Mouse (Mus musculus) heart, embryonic 13.5 days (tissue): ENCODE measurements at regions not wholly inside any gene's neighbourhood (a gene's known extent, or its start where the extent isn't known, plus 50 kb on each side); places are given as distances from the start of the nearest gene placed in this dataset.

Experiments used
- ATAC-seq: fragments of 200-750 bp; cut with Nextera tagmentation; 2 replicates; pipeline ENCODE4 v1.8.0; 2017; ENCODE audit warnings: moderate TSS enrichment; ENCODE audit not compliant: insufficient number of reproducible peaks, low FRiP score, low TSS enrichment; ENCODE audit errors: extremely low read depth
- H3K27ac ChIP-seq: fragments of 300-500 bp; sonication (generic); replicated peaks from 2 replicates; pipeline ENCODE4 v1.5.1; 2015; ENCODE audit warnings: moderate library complexity, mild to moderate bottlenecking, inconsistent platforms
- H3K27me3 ChIP-seq: fragments of 300-500 bp; sonication (generic); replicated peaks from 2 replicates; pipeline ENCODE4 v1.6.1; 2015; ENCODE audit warnings: mild to moderate bottlenecking, inconsistent platforms
- H3K36me3 ChIP-seq: fragments of 300-500 bp; sonication (generic); 2 replicates; pipeline ENCODE4 v1.6.1; 2015; ENCODE audit warnings: mild to moderate bottlenecking, inconsistent platforms
- H3K4me1 ChIP-seq: fragments of 300-500 bp; sonication (generic); 2 replicates; pipeline ENCODE4 v1.6.1; 2015; ENCODE audit warnings: inconsistent platforms
- H3K4me2 ChIP-seq: fragments of 300-500 bp; sonication (generic); 2 replicates; pipeline ENCODE4 v1.6.1; 2015; ENCODE audit warnings: inconsistent platforms, mild to moderate bottlenecking, moderate library complexity
- H3K4me3 ChIP-seq: fragments of 300-500 bp; sonication (generic); 2 replicates; pipeline ENCODE4 v1.5.1; 2015; ENCODE audit warnings: moderate library complexity, mild to moderate bottlenecking, inconsistent platforms
- H3K9ac ChIP-seq: fragments of 300-500 bp; sonication (generic); 2 replicates; pipeline ENCODE4 v1.6.1; 2015; ENCODE audit warnings: inconsistent platforms, mild to moderate bottlenecking, moderate library complexity
- H3K9me3 ChIP-seq: fragments of 300-500 bp; sonication (generic); 2 replicates; pipeline ENCODE4 v1.6.1; 2016; ENCODE audit warnings: inconsistent platforms
- WGBS: fragments of 180-500 bp; shearing (Covaris S2); methylation state at CpG from one replicate; pipeline ENCODE4 v1.1.7; 2015; ENCODE audit warnings: mixed read lengths; 5-methylcytosine and 5-hydroxymethylcytosine counted together

DNA sequence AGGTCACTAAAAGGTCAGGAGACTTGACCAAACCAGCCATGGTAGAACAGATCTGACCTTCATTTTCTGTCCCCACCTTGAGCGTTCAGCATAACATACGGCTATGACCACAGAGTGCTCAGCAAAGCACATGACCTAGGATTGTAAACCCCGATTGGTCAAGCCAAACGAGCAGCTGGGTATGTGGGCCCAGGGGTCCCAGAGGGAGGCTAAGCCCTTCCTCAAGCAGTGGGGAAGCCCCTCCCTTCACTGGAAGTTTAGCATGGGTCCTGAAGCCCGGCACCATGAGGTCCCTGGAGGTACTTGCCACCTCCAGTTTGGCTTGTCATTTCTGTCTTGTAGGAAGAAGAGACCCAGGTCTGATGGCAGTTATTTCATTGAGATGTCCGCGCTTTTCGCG lies 149.8 kb downstream of the Cct6b start:
- H3K4me1 ChIP-seq = no peaks in the 10 kb centered on the region
- H3K4me3 ChIP-seq = no peak overlapping the region
- H3K9ac ChIP-seq = no peak overlapping the region
- ATAC-seq = no peak
- no peaks in the 10 kb centered on the region for H3K9me3 ChIP-seq
- peaks cover 42% of the 10 kb centered on the region for H3K27me3 ChIP-seq
- H3K4me2 ChIP-seq = no peak overlapping the region
- no peak overlapping the region for H3K27ac ChIP-seq
- H3K36me3 ChIP-seq = no peaks in the 10 kb centered on the region
- WGBS = 82% methylated on average over 9 of the region's 9 CpGs

DNA sequence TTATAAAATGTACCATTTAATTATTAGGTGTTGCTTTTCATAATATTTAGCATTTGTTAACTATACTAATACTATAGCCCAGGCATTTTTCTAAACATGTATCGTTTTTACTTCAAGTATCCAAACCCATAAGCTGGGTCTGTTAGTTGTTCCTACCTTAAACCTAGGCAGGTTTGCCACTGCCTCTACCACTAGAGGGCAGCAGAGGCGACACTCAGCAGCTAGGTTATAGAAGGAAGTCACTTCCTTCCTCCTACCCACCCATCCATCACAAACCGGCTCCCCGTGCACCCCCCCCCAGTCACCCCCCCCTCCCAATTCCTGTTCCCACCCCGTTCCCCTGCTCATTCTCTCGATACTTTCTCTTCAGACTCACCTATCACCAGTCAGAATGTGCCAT lies 150.6 kb downstream of the Cct6b start:
- Histone ChIP-seq H3K27ac (no peak overlapping the region), H3K4me1 (no peaks in the 10 kb centered on the region), H3K36me3 (no peaks in the 10 kb centered on the region), H3K27me3 (peaks cover 35% of the 10 kb centered on the region), H3K4me2 (no peak overlapping the region), H3K4me3 (no peak overlapping the region), H3K9me3 (no peaks in the 10 kb centered on the region), H3K9ac (no peak overlapping the region)
- no peak for ATAC-seq
- WGBS = 11% methylated on average over 6 of the region's 6 CpGs

DNA sequence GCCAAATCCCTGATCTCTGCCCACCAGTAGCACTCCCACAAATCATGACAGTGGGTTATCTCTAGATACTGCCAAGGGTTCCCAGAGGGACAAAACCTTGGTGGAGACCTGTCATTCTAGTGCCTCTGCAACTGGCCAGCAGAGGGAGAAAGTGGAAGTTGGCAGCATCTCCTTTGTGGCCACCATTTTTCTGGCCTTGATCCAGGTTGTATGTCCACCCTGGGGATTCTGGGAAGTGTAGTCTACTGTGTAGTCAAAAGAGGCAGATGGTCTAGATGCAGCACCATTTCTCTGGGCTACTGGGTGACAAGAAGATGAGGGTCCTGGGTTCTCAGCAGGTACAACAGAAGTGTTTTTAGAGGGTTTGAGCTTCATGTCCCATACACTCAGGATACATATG lies 152.1 kb downstream of the Cct6b start:
- Histone ChIP-seq H3K36me3 (no peaks in the 10 kb centered on the region), H3K4me1 (no peaks in the 10 kb centered on the region), H3K4me2 (no peak overlapping the region), H3K9ac (no peak overlapping the region), H3K4me3 (no peak overlapping the region), H3K27ac (no peak overlapping the region), H3K9me3 (no peaks in the 10 kb centered on the region), H3K27me3 (peaks cover 22% of the 10 kb centered on the region)
- ATAC-seq = no peak

- Histone ChIP-seq H3K36me3 (no peaks in the 10 kb centered on the region), H3K4me2 (no peak overlapping the region), H3K9me3 (no peaks in the 10 kb centered on the region), H3K27me3 (peaks cover 13% of the 10 kb centered on the region; the same call in 1 of the 2 replicates), H3K27ac (no peak overlapping the region), H3K4me1 (0 out of 2 replicates have a peak, but pooled peaks cover 7% of the 10 kb centered on the region), H3K4me3 (no peak overlapping the region), H3K9ac (no peak overlapping the region)
- ATAC-seq = no peak
- WGBS = 52% methylated on average over 1 of the region's 1 CpGs
Observed at GRCm38 (mm10) chr11:82608963-82609362, 155.2 kb downstream of the Cct6b start.

GRCm38 (mm10) chr11:82607661-82608060 lies 156.5 kb downstream of the Cct6b start:
- ATAC-seq = no peak
- no peaks in the 10 kb centered on the region for H3K36me3 ChIP-seq
- H3K4me2 ChIP-seq = no peak overlapping the region
- no peak overlapping the region for H3K9ac ChIP-seq
- peaks cover 14% of the 10 kb centered on the region for H3K27me3 ChIP-seq
- no peak overlapping the region for H3K4me3 ChIP-seq
- no peaks in the 10 kb centered on the region for H3K9me3 ChIP-seq
- WGBS = 75% methylated on average over 5 of the region's 5 CpGs
- peaks cover 17% of the 10 kb centered on the region for H3K4me1 ChIP-seq
- no peak overlapping the region for H3K27ac ChIP-seq

- no peak overlapping the region for H3K9ac ChIP-seq
- H3K9me3 ChIP-seq = no peaks in the 10 kb centered on the region
- no peak overlapping the region for H3K4me3 ChIP-seq
- WGBS = 55% methylated on average over 7 of the region's 7 CpGs
- H3K4me1 ChIP-seq = peaks cover 21% of the 10 kb centered on the region
- no peak overlapping the region for H3K27ac ChIP-seq
- H3K36me3 ChIP-seq = no peaks in the 10 kb centered on the region
- peaks cover 29% of the 10 kb centered on the region for H3K27me3 ChIP-seq
- H3K4me2 ChIP-seq = no peak overlapping the region
- no peak for ATAC-seq
Observed at GRCm38 (mm10) chr11:82604251-82604835, 159.8 kb downstream of the Cct6b start.

DNA sequence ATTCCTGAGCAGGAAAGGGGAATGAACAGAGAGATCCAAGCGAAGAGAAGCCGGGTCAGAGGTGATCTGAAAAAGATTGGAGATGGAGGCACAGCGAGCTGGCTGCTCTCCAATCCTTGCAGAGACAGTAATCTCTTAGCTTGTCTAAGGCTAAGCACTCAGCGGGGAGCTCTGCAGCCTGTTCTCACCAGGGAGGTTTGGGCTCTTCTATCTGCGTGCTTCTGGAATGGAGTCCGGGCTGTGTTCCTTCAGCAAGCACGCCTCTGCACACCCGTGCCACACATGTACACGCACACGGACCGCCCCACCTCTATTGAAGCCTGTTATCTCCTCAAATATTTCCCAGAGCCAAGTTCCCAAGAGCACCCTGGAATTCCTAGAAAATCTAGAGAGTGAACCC lies 161.3 kb downstream of the Cct6b start:
- no peak overlapping the region for H3K4me3 ChIP-seq
- H3K27me3 ChIP-seq = peaks cover 44% of the 10 kb centered on the region
- H3K4me2 ChIP-seq = peak overlapping the region; percentile 51
- no peak for ATAC-seq
- H3K27ac ChIP-seq = no peak overlapping the region
- H3K4me1 ChIP-seq = peaks cover 21% of the 10 kb centered on the region
- H3K9ac ChIP-seq = no peak overlapping the region
- no peaks in the 10 kb centered on the region for H3K9me3 ChIP-seq
- no peaks in the 10 kb centered on the region for H3K36me3 ChIP-seq
- 5% methylated on average over 11 of the region's 11 CpGs for WGBS

- Histone ChIP-seq H3K4me3 (no peak overlapping the region), H3K4me1 (peaks cover 21% of the 10 kb centered on the region), H3K27ac (no peak overlapping the region), H3K36me3 (no peaks in the 10 kb centered on the region), H3K9me3 (no peaks in the 10 kb centered on the region), H3K9ac (no peak overlapping the region), H3K4me2 (0 out of 2 replicates have a peak overlapping the region, but pooled peaks have one; percentile 51), H3K27me3 (peaks cover 50% of the 10 kb centered on the region)
- ATAC-seq = no peak
- WGBS = 40% methylated on average over 2 of the region's 2 CpGs
Observed at GRCm38 (mm10) chr11:82602250-82602649, 161.9 kb downstream of the Cct6b start.

GRCm38 (mm10) chr11:82600151-82600550 lies 164.0 kb downstream of the Cct6b start:
- H3K4me2 ChIP-seq = no peak overlapping the region
- no peak overlapping the region for H3K27ac ChIP-seq
- H3K4me3 ChIP-seq = no peak overlapping the region
- ATAC-seq = no peak
- 65% methylated on average over 9 of the region's 9 CpGs for WGBS
- H3K9me3 ChIP-seq = no peaks in the 10 kb centered on the region
- H3K27me3 ChIP-seq = peaks cover 60% of the 10 kb centered on the region
- peaks cover 21% of the 10 kb centered on the region for H3K4me1 ChIP-seq
- no peak overlapping the region for H3K9ac ChIP-seq
- no peaks in the 10 kb centered on the region for H3K36me3 ChIP-seq

- no peak for ATAC-seq
- H3K4me1 ChIP-seq = peaks cover 4% of the 10 kb centered on the region
- no peak overlapping the region for H3K27ac ChIP-seq
- H3K9me3 ChIP-seq = no peaks in the 10 kb centered on the region
- H3K9ac ChIP-seq = no peak overlapping the region
- H3K4me3 ChIP-seq = no peak overlapping the region
- H3K27me3 ChIP-seq = peaks cover 56% of the 10 kb centered on the region
- H3K4me2 ChIP-seq = no peak overlapping the region
- 16% methylated on average over 6 of the region's 6 CpGs for WGBS
- no peaks in the 10 kb centered on the region for H3K36me3 ChIP-seq
Observed at GRCm38 (mm10) chr11:82597757-82598156, 166.4 kb downstream of the Cct6b start.

- no peak overlapping the region for H3K4me2 ChIP-seq
- no peak overlapping the region for H3K4me3 ChIP-seq
- no peaks in the 10 kb centered on the region for H3K9me3 ChIP-seq
- no peaks in the 10 kb centered on the region for H3K36me3 ChIP-seq
- H3K27ac ChIP-seq = no peak overlapping the region
- no peak overlapping the region for H3K9ac ChIP-seq
- WGBS = 45% methylated on average over 3 of the region's 3 CpGs
- H3K4me1 ChIP-seq = no peaks in the 10 kb centered on the region
- ATAC-seq = no peak
- peaks cover 55% of the 10 kb centered on the region for H3K27me3 ChIP-seq
Observed at GRCm38 (mm10) chr11:82596801-82597200, 167.3 kb downstream of the Cct6b start.

GRCm38 (mm10) chr11:82589761-82590160 lies 174.4 kb downstream of the Cct6b start:
- no peaks in the 10 kb centered on the region for H3K36me3 ChIP-seq
- ATAC-seq = no peak

More at GRCm38 (mm10) chr11:82589761-82590160, 174.4 kb downstream of the Cct6b start:
- Histone ChIP-seq H3K4me3 (no peak overlapping the region), H3K9me3 (no peaks in the 10 kb centered on the region), H3K4me1 (no peaks in the 10 kb centered on the region), H3K27me3 (no peaks in the 10 kb centered on the region), H3K4me2 (no peak overlapping the region), H3K27ac (no peak overlapping the region), H3K9ac (no peak overlapping the region)
- WGBS = 71% methylated on average over 2 of the region's 2 CpGs
